Mouse (Mus musculus) cerebellum, adult 18-20 months (tissue): ENCODE results near the gene Drc3.
A peak's percentile ranks its signal among the peaks of the same experiment; 100 is the strongest.
"Not testable (repeated sequence)": the region's sequence is repeated elsewhere in the genome, so short reads cannot be mapped to it uniquely, and the experiment has no call there.

ENCODE experiments used
- DNase-seq, 2 experiments: peaks; one replicate each; pipeline ENCODE4 v3.0.0; 2021

Gene Drc3

DNA sequence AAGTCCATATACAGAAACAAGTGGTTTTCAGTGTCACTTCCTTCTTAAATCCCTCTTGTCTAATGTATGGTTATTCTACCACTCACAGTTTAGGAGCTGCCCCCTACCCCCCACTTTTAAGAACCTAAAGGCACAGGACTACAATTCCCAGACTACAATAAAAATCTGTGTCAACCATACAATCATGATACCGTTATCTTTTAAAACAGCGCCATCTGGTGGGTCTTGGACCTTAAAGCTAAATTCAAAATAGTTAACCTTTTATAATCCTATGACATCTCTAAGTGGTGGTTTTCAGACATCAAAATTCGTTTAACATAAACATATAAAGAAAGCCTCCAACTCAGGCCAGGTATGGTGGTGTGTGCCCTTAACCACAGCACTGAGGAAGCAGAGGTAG is 59.0 kb downstream of the Drc3 start:
- peak; percentile 74 to 79 for DNase-seq

- DNase-seq = no peak
Measured at GRCm38 (mm10) chr11:60412921-60413320, 59.8 kb downstream of the Drc3 start.

DNA sequence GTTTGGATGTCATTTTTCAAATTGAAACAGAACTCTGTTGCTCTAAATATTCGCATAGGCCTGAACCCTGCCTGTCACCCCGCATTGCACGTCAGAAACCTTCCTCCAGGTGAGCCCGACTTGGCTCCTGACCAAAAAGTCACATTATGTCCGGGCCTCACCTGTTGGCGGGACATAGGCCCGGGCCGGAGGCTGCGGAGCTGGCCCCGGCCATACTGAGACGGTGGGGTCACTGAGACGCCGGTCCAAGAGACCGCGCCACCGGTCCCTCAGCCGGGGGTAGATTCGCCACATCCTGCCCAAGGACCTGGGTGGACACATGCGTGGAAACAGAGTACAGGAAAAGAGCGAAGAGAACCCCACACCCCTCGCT is 63.4 kb downstream of the Drc3 start:
- DNase-seq = no peak

DNA sequence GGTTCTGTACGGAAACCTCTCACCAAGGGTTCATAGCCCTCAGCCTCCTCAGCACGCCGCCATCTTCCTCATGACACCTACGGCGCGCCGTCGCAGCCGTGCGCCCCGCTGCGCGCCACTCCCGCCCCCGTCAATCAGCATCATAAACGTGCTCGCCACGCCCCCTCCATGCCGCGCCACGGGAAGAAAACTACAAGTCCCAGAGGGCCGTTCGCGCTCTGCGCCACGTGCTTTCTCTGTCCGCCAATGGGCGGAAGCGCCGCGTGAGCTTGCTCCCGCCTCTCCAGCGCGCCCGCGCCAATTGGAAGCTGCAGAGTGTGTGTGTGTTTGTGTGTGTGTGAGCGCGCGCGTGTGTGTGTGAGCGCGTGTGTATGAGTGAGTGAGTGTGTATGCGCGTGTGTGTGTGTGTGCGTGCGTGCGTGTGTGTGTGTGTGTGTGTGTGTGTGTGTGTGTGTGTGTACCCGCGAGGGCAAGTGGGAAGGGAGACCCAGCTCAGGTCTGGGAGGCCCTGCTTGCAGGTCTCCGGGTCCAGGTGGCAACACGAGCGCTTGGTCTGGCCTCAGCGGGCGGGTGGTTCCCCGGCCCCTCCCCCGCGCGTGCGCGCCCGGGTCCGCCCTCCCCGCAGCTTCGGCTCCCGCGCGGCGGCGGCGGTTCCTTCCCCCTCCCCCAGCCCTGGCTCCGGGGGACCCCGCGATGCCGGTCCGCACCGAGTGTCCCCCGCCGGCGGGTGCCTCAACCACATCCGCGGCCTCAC is 64.0 kb downstream of the Drc3 start, which contains the start of gene Gid4:
Gene Gid4, plus strand, starts transcription at position 183 of the 754 bp plus-strand sequence.
- DNase-seq = peak; percentile 96 to 99

- DNase-seq = peak in 1 of 2 experiments; percentile 18
Measured at GRCm38 (mm10) chr11:60417717-60418472, 64.8 kb downstream of the Drc3 start, which contains the start of gene Atpaf2. Gene Atpaf2, minus strand, starts transcription at chr11:60418457.

DNA sequence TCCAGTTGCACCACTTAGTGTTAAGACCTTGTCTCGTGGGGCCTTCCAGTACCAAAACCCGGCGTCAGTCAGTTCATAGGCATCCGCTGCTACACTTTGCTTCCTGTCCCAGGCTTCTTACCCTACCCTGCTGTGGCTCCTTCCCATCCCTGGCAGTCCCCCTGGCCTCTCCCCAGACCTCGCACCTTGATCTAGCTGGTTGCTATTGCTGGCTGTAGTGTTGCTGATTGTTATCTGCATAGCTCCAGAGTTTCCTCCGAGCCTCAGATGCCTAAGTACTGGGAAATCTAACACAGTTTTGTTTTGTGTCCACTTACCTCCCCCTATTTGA is 65.3 kb downstream of the Drc3 start:
- DNase-seq = peak; percentile 10 to 17

- peak in 1 of 2 experiments; percentile 14 for DNase-seq
Measured at GRCm38 (mm10) chr11:60422046-60422668, 69.0 kb downstream of the Drc3 start.

- DNase-seq = no peak
Measured at GRCm38 (mm10) chr11:60423006-60423405, 69.9 kb downstream of the Drc3 start.

DNA sequence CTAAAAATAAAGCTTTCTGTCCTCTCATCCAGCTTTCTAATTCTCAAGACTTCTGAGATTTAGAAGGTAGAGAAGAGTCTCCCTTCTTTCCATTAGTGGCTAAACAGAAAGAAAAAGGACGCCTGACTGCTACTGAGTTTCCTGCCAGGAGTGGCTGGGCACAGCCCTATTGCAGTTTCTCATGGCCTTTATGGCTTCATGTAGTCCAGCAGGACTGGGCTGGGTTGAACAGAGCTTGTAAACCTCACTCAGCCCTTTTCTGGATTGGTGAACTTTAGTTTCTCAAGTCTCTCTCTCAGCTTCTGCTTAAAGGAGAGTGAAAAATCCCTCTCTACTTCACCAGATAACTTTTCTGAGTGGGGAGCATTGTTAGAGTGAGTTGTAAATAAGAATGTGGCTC is 73.3 kb downstream of the Drc3 start:
- no peak for DNase-seq

GRCm38 (mm10) chr11:60427628-60428027 is 74.5 kb downstream of the Drc3 start:
- no peak for DNase-seq

GRCm38 (mm10) chr11:60433501-60433900 is 80.4 kb downstream of the Drc3 start:
- no peak for DNase-seq

DNA sequence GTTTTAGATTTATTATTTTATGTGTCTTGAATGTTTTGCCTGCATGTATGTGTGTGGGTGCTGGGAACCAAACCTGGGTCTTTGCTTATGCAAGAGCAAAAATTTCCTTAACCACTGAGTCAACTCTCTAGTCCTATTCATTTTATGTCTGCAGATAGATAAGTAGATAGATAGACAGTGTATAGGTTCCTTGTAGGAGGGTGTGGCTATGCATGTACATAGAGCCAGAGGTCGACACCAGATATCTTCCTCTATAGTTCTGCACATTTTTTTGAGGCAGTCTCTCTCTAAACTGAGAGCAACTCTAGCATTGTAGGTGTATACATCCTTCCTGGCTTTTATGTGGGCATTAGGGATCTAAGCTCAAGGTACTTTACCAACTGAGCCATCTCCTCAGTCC is 82.0 kb downstream of the Drc3 start:
- DNase-seq = no peak

- no peak for DNase-seq
Measured at GRCm38 (mm10) chr11:60436618-60437017, 83.5 kb downstream of the Drc3 start.

GRCm38 (mm10) chr11:60439621-60440020 is 86.5 kb downstream of the Drc3 start:
- DNase-seq = not testable (repeated sequence)

GRCm38 (mm10) chr11:60440176-60440575 is 87.0 kb downstream of the Drc3 start:
- DNase-seq = no peak

- DNase-seq = no peak
Measured at GRCm38 (mm10) chr11:60442896-60443295, 89.8 kb downstream of the Drc3 start.
